Mouse (Mus musculus) embryonic fibroblast, embryonic 13.5 days (primary cell): ENCODE data around the gene Capzb. TPM values are rescaled to one million over a fixed set of nuclear protein-coding genes. Genes with fewer than 3 reads are reported as not detected.

ENCODE experiments used
- H3K27ac ChIP-seq: 2 replicates; pipeline ENCODE4 v1.5.1; 2012; ENCODE audit warnings: low read length, control low read depth, inconsistent platforms; ENCODE audit not compliant: insufficient read depth
- H3K4me1 ChIP-seq: 2 replicates; pipeline ENCODE4 v1.6.1; 2011; ENCODE audit warnings: low read length; ENCODE audit not compliant: control insufficient read depth, insufficient read depth
- H3K4me3 ChIP-seq: 2 replicates; pipeline ENCODE4 v1.5.1; 2011; ENCODE audit warnings: mild to moderate bottlenecking, control low read depth, low read length; ENCODE audit not compliant: insufficient read depth
- CTCF ChIP-seq: IDR thresholded peaks from 2 replicates; pipeline ENCODE4 v1.5.1; 2011; ENCODE audit warnings: mild to moderate bottlenecking, control low read depth, low read length, moderate library complexity, borderline replicate concordance; ENCODE audit not compliant: insufficient read depth
- POLR2A ChIP-seq: IDR thresholded peaks from 2 replicates; pipeline ENCODE4 v1.6.1; 2011; ENCODE audit warnings: low read depth, mild to moderate bottlenecking, control low read depth, low read length, moderate library complexity
- polyA plus RNA-seq: library from polyadenylated mRNA; stranded (reverse); fragments of >200 nt; gene quantifications from 2 replicates; pipeline ENCODE4 v1.2.4, GENCODE M21; 2011; ENCODE audit warnings: low read depth; ENCODE audit not compliant: missing spikeins, insufficient read length

The Capzb gene
- polyA plus RNA-seq, 1 experiment = 355 TPM

DNA sequence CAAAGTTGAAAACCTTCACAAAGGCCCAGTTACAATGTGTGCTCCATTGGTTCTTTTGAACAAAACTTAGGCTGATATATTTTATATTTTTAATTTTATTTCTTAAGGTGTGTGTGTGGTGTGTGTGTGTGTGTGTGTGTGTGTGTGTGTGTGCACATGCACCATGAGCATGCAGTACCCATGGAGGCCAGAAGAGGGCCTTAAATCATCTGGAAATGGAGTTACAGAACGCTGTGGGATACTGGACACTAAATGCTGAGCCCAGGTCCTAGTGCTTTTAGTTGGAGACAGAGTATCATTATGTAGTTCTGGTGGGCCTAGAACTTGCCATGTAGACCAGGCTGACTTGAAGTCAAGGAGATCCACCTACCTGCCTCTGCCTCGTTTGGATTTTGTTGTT is 13.5 kb upstream of the Capzb start:
- TF ChIP-seq POLR2A (no peak), CTCF (no peak)
- no peaks in the 10 kb centered on the region for H3K4me1 ChIP-seq
- H3K4me3 ChIP-seq = no peak overlapping the region
- no peak overlapping the region for H3K27ac ChIP-seq

DNA sequence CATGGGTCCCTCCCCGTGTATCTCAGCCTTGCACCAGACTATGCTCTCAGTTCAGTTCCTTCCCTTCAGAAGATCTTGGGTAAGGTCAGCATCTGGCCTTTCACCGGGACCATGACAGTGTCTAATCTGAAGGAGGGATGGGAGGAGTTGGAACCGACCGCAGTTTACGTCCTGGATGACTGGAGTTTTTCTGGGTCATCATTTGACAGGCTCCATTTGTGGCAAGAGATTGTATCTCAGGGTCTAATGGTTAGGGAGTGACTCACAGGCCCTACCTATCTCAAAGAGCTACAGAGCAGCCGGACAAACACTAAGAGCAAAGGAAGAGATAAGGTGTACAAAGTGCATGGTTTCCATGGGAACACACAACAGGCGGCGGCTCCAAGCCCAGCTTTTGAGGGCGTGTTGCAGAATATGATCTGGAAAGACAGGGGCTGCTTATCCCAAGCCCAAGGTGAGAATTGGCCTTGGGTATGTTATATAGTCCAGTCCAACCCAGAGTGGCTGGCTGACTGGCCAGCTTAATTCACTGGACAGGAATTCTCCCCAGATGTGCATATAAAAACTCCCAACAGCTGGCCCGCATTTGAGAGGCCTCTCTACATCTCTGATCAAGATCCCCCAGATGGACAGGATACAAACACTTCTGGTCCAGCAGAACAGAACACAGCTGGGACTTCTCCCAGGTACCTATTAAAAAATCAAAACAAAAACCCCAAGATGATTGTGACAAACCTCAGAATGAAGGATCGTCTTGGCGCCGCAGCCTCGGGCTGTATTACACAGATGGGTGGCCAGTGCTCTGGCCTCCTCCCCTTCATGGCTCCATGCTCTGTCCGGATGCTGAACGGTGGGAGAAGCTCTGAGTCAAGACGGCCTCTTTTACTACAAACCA is 12.7 kb upstream of the Capzb start:
- TF ChIP-seq CTCF = no peak
- TF ChIP-seq POLR2A = no peak
- Histone ChIP-seq H3K4me3 (no peak overlapping the region), H3K27ac (no peak overlapping the region), H3K4me1 (no peaks in the 10 kb centered on the region)

DNA sequence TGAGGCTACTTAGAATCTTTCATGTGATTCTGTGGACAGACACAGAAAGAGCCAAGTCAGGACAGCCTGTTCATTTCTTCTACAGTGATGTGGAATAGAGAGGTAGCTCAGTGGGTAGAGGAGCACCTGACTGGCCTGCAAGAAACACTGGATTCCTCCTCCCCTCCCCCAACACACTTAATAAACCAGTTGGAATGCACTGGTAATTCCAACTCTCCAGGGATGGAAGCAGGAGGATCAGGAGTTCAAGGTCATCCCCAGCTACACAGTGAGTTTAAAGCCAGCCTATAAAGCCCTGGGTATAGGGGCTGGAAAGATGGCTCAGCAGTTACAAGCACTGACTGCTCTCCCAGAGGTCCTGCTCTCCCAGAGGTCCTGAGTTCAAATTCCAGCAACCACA is 10.2 kb upstream of the Capzb start:
- Histone ChIP-seq H3K4me1 (no peaks in the 10 kb centered on the region), H3K4me3 (no peak overlapping the region), H3K27ac (no peak overlapping the region)
- TF ChIP-seq CTCF (no peak), POLR2A (no peak)

DNA sequence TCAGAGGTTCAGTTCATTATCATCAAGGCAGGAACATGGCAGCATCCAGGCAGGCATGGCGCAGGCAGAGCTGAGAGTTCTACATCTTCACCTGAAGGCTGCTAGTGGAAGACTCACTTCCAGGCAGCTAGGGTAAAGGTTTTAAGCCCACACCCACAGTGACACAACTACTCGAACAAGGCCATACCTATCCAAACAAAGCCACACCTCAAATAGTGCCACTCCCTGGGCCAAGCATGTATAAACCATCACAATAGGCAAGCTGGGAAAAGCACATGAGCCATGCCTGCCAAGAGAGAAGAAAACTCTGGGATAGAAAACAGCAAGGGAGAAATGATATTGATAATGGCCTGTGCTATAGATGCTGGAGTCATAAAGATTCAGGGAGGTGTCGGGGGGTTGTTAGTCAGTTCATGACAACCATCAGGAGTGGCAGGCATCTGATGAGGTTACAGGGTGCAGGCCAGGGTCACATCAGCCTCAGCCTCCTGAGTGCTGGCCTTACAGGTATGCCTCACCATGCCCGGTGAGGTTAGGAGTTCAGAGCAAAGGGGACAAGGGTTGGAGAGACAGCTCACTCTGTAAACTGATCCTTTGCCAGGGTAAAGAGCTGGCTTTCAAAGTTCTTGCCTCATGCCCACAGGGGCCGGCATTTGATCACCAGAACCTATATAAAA is 6.8 kb upstream of the Capzb start:
- Histone ChIP-seq H3K27ac (no peak overlapping the region), H3K4me1 (no peaks in the 10 kb centered on the region), H3K4me3 (no peak overlapping the region)
- TF ChIP-seq POLR2A = no peak
- TF ChIP-seq CTCF = no peak

DNA sequence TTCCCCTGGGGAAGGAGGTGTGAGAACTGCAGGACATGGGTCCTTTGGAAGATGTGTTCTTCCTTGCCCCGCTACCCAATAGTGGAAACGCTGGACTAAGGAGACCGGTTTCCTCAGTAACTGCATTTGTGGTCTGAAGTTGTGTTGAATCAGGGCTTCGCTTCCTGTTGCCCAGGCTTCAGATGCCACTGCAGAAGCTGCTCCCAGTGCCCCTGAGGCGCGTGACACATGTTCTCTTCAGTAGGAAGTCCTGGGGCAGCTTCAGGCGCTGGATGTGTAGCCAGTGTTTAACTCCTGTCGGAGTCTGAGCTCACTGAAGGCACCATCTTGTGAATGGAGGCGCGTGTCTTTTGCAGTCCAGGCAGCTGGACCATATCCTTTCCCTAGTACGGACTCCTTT is 4.8 kb upstream of the Capzb start:
- Histone ChIP-seq H3K4me1 (0 out of 2 replicates have a peak, but pooled peaks cover 4% of the 10 kb centered on the region), H3K4me3 (no peak overlapping the region), H3K27ac (no peak overlapping the region)
- TF ChIP-seq POLR2A (no peak), CTCF (no peak)

DNA sequence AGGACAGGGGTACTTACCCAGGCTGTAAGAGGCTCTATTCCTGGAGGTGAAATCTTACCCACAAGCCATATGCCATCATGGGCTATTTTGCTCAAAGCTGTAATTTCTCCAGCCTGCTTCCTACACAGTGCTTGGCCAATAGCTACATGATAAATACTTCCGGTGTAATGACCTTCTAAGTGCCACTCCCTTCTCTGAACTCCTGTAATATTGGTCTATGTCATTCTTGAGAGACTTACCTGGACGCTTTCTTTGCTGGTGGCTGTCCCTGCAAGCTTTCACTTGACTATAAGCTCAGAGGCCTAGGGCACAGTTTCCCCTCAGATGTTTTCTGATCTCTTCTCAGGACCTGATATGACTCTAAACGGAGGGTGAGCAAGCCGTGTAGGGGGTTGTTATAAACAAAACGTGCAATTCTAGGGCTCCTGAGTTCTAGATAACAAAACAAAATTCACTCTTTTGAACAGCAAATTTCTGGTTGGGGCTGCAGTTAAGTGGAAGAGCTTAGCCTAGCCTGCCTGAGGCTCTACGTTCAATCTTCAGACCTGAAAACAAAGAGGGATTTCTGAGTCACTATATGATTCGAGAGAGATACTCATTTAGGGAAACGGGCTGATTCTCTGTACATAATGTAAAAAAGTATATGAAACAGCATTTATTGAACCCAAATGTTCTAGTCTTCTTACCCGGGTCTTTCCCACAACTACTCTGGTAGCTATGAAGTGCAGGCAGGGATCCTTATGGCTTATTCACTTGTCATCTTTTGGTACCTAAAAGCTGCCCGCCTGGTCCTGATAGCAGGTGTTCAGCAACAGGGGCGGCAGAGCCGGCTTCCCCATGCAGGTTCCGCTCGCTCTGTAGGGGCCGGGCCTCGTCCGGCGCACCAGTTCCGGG is 847 bp upstream of the Capzb start:
- no peak for TF ChIP-seq CTCF
- no peak for TF ChIP-seq POLR2A
- Histone ChIP-seq H3K4me3 (peak overlapping the region; percentile 79), H3K4me1 (peaks cover 24% of the 10 kb centered on the region), H3K27ac (peak overlapping the region; percentile 89)

DNA sequence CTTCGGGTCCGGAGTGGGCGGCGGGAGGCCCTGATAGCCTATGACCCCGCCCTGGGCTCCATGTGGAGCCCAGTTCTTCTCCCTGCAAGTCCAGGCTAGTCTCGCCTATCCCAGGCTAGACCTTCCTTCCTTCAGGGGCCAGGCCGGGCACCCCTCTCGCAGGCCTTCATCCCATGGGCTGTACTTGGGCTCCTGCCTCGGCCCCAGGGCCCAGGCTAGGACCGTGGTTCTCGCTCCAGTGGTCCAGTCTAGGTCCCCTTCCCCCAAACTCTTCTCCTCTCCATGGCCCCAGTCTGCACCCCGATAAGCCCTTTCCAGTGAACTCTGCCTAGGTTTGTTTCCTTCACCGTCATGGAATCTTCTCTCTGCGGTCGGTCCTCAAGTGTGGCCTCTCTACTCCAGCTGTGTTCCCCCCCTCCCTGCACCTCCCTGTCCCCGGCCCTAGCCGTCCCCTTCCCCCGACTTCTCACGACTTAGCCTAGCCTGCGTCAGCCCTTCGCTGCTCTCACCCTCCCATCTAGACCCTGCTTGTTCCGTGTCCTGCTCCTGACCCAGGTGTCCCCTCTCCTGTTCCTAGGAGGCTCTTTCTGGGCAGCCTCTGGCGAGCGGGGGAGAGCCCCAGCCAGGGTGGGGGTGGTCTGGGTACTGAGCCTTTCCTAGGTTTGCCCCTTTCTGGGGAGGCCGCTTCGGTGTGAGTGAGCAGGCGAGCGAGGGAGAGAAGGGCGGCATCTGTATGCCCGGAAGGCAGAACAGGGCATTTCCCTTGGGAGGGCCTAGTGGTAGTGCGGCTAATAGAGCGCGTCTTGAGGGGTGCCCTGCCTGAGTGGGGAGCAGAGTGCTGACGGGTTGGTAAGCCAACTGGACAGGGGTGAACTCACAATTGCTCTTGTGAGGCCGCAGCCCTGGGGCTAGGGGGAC is 736 bp downstream of the Capzb start:
- Histone ChIP-seq H3K27ac (peak overlapping the region; percentile 66), H3K4me1 (peaks cover 30% of the 10 kb centered on the region), H3K4me3 (peak overlapping the region; percentile 96)
- no peak for TF ChIP-seq CTCF
- peak; percentile 14; the same call in 1 of the 2 replicates for TF ChIP-seq POLR2A

DNA sequence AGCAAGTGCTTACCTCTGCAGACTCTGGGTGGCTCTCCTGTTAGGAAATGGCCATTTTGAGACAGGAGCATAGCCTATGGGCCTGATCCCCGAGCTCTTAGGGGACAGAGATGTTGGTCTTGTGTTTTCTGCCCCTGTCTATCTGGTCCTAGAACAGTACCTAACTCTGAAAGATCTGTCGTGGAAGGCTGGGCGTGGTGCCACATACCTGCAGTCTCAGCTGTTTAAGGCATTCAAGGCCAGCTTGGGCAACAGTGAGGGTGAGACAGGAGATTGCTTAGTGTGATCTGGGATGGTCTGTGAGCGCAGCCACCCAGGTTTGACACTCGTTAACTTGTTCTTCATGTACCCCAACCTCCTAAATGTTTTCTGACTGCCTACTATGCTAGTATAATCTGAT is 2.4 kb downstream of the Capzb start:
- H3K27ac ChIP-seq = no peak overlapping the region
- TF ChIP-seq POLR2A = no peak
- TF ChIP-seq CTCF = no peak
- H3K4me1 ChIP-seq = peaks cover 30% of the 10 kb centered on the region
- peak overlapping the region; percentile 96 for H3K4me3 ChIP-seq

DNA sequence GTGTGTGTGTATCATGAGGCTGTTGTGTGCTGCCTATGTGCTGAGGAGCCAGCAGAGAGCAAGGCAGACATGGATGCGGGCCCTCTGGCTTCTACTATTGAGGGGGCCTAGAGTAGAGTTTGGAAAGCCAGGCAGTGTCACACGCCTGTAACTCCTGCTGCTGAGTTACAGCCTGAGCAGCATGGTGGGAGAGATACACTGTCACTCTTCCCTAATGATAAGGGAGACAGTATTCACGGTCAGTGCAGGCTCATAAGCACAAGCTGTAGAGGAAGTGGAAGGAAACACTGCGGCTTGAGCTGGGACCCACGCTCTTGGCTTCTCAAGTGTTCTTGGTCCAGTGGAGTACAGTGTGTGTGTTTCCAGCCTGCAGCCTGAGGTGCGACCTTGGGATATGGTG is 3.8 kb downstream of the Capzb start:
- TF ChIP-seq CTCF = no peak
- TF ChIP-seq POLR2A = no peak
- no peak overlapping the region for H3K27ac ChIP-seq
- peaks cover 28% of the 10 kb centered on the region for H3K4me1 ChIP-seq
- no peak overlapping the region for H3K4me3 ChIP-seq

DNA sequence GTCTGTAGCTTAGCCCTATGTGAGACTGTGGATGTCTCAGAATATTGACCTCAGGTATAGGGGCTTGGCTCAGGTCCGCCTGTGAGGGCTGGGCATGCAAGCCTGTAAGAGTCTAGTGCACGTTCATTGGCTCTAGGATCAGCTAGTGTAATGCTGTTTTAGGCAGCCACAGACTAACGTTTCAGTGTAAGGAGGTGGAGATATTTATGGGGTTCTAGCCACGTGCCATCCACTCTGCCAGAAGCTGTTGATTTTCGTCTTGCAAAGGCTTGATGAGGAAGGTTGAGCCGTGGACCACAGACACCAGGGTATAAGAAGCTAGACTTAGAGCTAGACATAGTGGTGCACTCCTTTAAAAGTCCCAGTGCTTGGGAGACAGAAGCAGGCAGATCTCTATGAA is 4.2 kb downstream of the Capzb start:
- Histone ChIP-seq H3K27ac (no peak overlapping the region), H3K4me3 (no peak overlapping the region), H3K4me1 (peaks cover 28% of the 10 kb centered on the region)
- no peak for TF ChIP-seq CTCF
- no peak for TF ChIP-seq POLR2A
